10 mouse cellular contexts compared by ENCODE assay signal in the genomic region with DNA sequence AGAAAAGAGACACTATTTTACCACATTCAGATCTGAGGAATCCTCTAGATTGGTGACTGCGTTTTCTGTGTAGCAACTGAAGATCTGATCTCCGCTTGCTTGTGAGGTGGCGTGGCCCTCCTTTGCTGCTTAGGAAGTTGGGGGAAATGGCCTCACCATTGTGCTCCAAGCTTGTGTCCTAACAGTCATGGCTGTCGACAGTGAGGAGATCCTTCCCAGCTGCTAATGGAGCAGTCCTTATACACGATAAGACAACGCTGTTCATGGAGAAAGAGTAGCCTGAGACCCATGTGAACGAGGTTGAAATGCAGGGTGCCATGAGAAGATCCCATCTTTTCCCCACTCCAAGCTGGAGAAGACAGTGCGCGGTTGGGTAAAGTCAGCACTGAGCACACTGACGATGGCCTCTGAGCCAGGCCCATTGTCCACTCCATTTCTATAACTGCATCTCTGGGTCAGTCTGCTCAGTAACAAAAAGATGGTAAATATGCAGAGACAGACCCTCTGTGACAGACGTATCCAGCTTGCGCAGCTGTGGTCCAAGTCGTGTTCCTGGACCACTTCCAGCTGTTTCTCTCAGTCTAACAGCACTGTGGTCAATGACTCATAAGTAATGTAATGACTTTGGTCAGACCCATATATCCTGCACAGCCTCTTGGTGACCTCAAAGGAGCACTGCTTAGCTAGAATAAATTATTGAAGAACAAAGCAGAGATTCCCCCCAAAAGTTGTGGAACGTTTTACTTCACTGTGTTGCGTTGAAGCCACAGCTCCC. TPM values are rescaled to one million over a fixed set of nuclear protein-coding genes. Genes with fewer than 3 reads are reported as not detected.
A peak's percentile ranks its signal among the peaks of the same experiment; 100 is the strongest.
DNase-seq lines count a peak whose midpoint lies in the region; ATAC-seq and TF ChIP-seq lines count a peak whose summit lies in the region.
"Had no signal": no experiment of that assay in that cellular context is flagged by ENCODE, and none has a peak within 500 bp of the region (broad histone marks: within the 10 kb centered on the region; RNA-seq: fewer than 3 reads in every experiment).

No protein-coding gene starts in this region.

- 0 out of 2 replicates have a peak, but pooled peaks have one; percentile 60 for ATAC-seq in intestine, embryonic 14.5 days (replicated peaks; ENCODE audit: low FRiP score, low TSS enrichment, low read depth)
- no peak for ATAC-seq in intestine, postnatal 0 days
- ATAC-seq: liver, embryonic 12.5 days had no signal

- intact Hi-C loops in heart, postnatal 36 days (cut with DNase I), result no loop called here
- intact Hi-C loops in left cerebral cortex, postnatal 14 days (cut with DNase I), result no loop called here

- H3K27ac ChIP-seq in intestine, embryonic 14.5 days (ENCODE audit: low read depth), result peak overlapping the region; percentile 49; the same call in 1 of the 2 replicates
- H3K27ac ChIP-seq in intestine, postnatal 0 days (ENCODE audit: low read depth, low read length), result no peak overlapping the region
- H3K27ac ChIP-seq: liver, embryonic 12.5 days had no signal

- H3K36me3 ChIP-seq in intestine, embryonic 14.5 days (ENCODE audit: control insufficient read depth, insufficient read depth, low read length), result no peaks in the 10 kb centered on the region
- no peaks in the 10 kb centered on the region for H3K36me3 ChIP-seq in intestine, postnatal 0 days (ENCODE audit: control insufficient read depth, insufficient read depth)
- H3K36me3 ChIP-seq: liver, embryonic 12.5 days had no signal

- H3K4me2 ChIP-seq in intestine, embryonic 14.5 days (ENCODE audit: low read length), result no peak overlapping the region
- no peak overlapping the region for H3K4me2 ChIP-seq in intestine, postnatal 0 days (replicated peaks; ENCODE audit: low read depth)
- H3K4me2 ChIP-seq: liver, embryonic 12.5 days had no signal

- H3K9me3 ChIP-seq in intestine, embryonic 14.5 days (ENCODE audit: control insufficient read depth, low read length), result no peaks in the 10 kb centered on the region
- H3K9me3 ChIP-seq in intestine, postnatal 0 days (ENCODE audit: control insufficient read depth), result no peaks in the 10 kb centered on the region
- H3K9me3 ChIP-seq: liver, embryonic 12.5 days had no signal

- H3K4me1 ChIP-seq in intestine, embryonic 14.5 days (replicated peaks; ENCODE audit: control insufficient read depth, insufficient read depth, low read length), result peaks cover 7% of the 10 kb centered on the region
- 0 out of 2 replicates have a peak, but pooled peaks cover 5% of the 10 kb centered on the region for H3K4me1 ChIP-seq in intestine, postnatal 0 days (replicated peaks; ENCODE audit: control insufficient read depth, insufficient read depth, low read length)
- H3K4me1 ChIP-seq: liver, embryonic 12.5 days had no signal

- 68% methylated on average over 15 of the region's 15 CpGs for WGBS in intestine, embryonic 14.5 days
- WGBS in intestine, postnatal 0 days, result 62% methylated on average over 15 of the region's 15 CpGs

- no peak overlapping the region for H3K9ac ChIP-seq in intestine, embryonic 14.5 days (ENCODE audit: low read length)
- no peak overlapping the region for H3K9ac ChIP-seq in intestine, postnatal 0 days (ENCODE audit: low read depth, low read length)
- H3K9ac ChIP-seq: liver, embryonic 12.5 days had no signal

- no peak overlapping the region for H3K4me3 ChIP-seq in intestine, embryonic 14.5 days (ENCODE audit: low read depth, low read length)
- H3K4me3 ChIP-seq in intestine, postnatal 0 days (ENCODE audit: low read depth, low read length), result no peak overlapping the region
- H3K4me3 ChIP-seq: liver, embryonic 12.5 days had no signal

- DNase-seq in intestine, embryonic 14.5 days (ENCODE audit: low spot score), result no peak
- DNase-seq in adipocyte (ENCODE audit: low spot score), result peak; percentile 30
- DNase-seq in heart, postnatal 36 days, result peak; percentile 34 to 47
- peak; percentile 29 for DNase-seq in mesoderm, embryonic 11.5 days (ENCODE audit: low read depth, low spot score)
- DNase-seq in left cerebral cortex, postnatal 14 days (ENCODE audit: low spot score in 2 of 2), result no peak
- DNase-seq in retina, embryonic 14.5 days (ENCODE audit: low spot score), result no peak
- no peak for DNase-seq in frontal cortex, adult 2 months (ENCODE audit: extremely low spot score in 1 of 2, low spot score in 1 of 2)
- DNase-seq: cerebellum, adult 2 months had no signal

- no peak for TF ChIP-seq CTCF in intestine, postnatal 0 days (IDR thresholded peaks at IDR 0.05; ENCODE audit: low read depth)

- H3K27me3 ChIP-seq in intestine, embryonic 14.5 days (replicated peaks; ENCODE audit: control insufficient read depth, insufficient read depth, low read length), result no peaks in the 10 kb centered on the region
- H3K27me3 ChIP-seq in intestine, postnatal 0 days (replicated peaks; ENCODE audit: control insufficient read depth, insufficient read depth, low read length), result no peaks in the 10 kb centered on the region
- H3K27me3 ChIP-seq: liver, embryonic 12.5 days had no signal

RNA-seq across cellular contexts. Expression of a gene that starts 15.1 kb away (rescaled TPM):
- polyA plus RNA-seq in intestine, embryonic 14.5 days (2014; fragmentation: Nextera tagmentation; extraction: Ambion mirVana), result 40.2 and 42.5 TPM in 2 replicates
- polyA plus RNA-seq in intestine, postnatal 0 days (2015; fragmentation: Nextera tagmentation; extraction: Ambion mirVana), result 8.2 and 10.3 TPM in 2 replicates
- total RNA-seq in heart, postnatal 36 days (2021), result 1 to 10 TPM; 2.7 to 3.5 TPM
- total RNA-seq in left cerebral cortex, postnatal 14 days (2021), result under 1 TPM; 0.55 to 0.64 TPM
- polyA plus RNA-seq in frontal cortex, adult 2 months (2012; rRNA removed), result 0.23 and 0.36 TPM in 2 replicates

Comparison
In these comparisons a context has a peak if more than half of its experiments do, and no peak if none do; other contexts are left out.
1. DNase-seq: peak in adipocyte (single experiment), heart, postnatal 36 days (2 of 2) and mesoderm, embryonic 11.5 days (single experiment); none in intestine, embryonic 14.5 days (single experiment), left cerebral cortex, postnatal 14 days (0 of 2), retina, embryonic 14.5 days (single experiment) and frontal cortex, adult 2 months (0 of 2).